Mouse (Mus musculus): ENCODE data around the gene Aqp1.

DNA sequence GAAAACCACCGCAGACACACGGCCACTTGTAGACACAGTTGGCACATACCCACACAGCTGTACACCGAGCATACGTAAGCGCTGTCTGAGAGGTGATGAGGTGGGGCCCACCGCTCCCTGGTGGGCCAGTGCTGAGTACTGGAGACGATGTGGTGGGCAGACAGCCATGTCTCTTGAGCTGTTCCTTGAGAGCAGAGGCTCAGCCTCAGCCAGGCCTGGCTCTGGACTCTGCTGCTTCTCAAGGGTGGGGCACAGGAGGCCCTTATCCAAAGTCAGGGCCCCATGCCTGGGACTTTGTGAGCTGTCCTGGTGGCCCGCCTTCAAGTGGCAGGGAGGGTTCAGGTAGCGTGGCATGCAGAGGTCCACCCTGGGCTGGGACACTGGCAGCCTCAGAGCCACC lies 6.1 kb downstream of the Aqp1 start:
- TF ChIP-seq CTCF (IDR thresholded peaks at IDR 0.05; ENCODE audit: insufficient read depth, low read depth, low read length): no peak
- TF ChIP-seq POLR2A (IDR thresholded peaks at IDR 0.05; ENCODE audit: insufficient read depth, low read depth, low read length): no peak
